Mouse (Mus musculus): Measurements from ENCODE around the gene Csf3. TPM values are rescaled to one million over a fixed set of nuclear protein-coding genes. Genes with fewer than 3 reads are reported as not detected.

Gene Csf3
- polyA plus RNA-seq, 1 experiment from 2014 or later = 0.08 TPM

GRCm38 (mm10) chr11:98752562-98753140, 51.6 kb downstream of the Csf3 start:
- WGBS = 33% methylated on average over 10 of the region's 10 CpGs
- H3K4me1 ChIP-seq (replicated peaks; ENCODE audit: control insufficient read depth, insufficient read depth, low read length) = peaks cover 49% of the 10 kb centered on the region
- no peaks in the 10 kb centered on the region for H3K27me3 ChIP-seq (replicated peaks; ENCODE audit: control insufficient read depth, insufficient read depth, low read length)
- no peak overlapping the region for H3K9ac ChIP-seq (ENCODE audit: low read depth, low read length)
- no peak for ATAC-seq
- peaks cover 27% of the 10 kb centered on the region for H3K36me3 ChIP-seq (ENCODE audit: control insufficient read depth, insufficient read depth)
- no peaks in the 10 kb centered on the region for H3K9me3 ChIP-seq (ENCODE audit: control insufficient read depth)
- TF ChIP-seq CTCF (IDR thresholded peaks at IDR 0.05; ENCODE audit: low read depth) = no peak
- peak overlapping the region; percentile 58 for H3K4me2 ChIP-seq (replicated peaks; ENCODE audit: low read depth)
- H3K4me3 ChIP-seq (ENCODE audit: low read depth, low read length) = no peak overlapping the region
- peak overlapping the region; percentile 94 for H3K27ac ChIP-seq (ENCODE audit: low read depth, low read length)

Other genes with a start within 250 kb of the Csf3 start
- gene Ikzf3, start 155.2 kb upstream of the Csf3 start, polyA plus RNA-seq (2015; fragmentation: Nextera tagmentation; extraction: Ambion mirVana) = 0.20 and 0.24 TPM in 2 replicates
- 3.2 and 4.0 TPM in 2 replicates for gene Zpbp2, start 150.2 kb upstream of the Csf3 start, polyA plus RNA-seq (2015; fragmentation: Nextera tagmentation; extraction: Ambion mirVana)
- 139 and 150 TPM in 2 replicates for gene Ormdl3, start 113.9 kb upstream of the Csf3 start, polyA plus RNA-seq (2015; fragmentation: Nextera tagmentation; extraction: Ambion mirVana)
- gene Lrrc3c, start 103.0 kb upstream of the Csf3 start, polyA plus RNA-seq (2015; fragmentation: Nextera tagmentation; extraction: Ambion mirVana) = not detected in 2 replicates
- gene Gm12355, start 75.6 kb upstream of the Csf3 start, polyA plus RNA-seq (2015; fragmentation: Nextera tagmentation; extraction: Ambion mirVana) = 0.56 and 0.58 TPM in 2 replicates
- not detected in 2 replicates for gene Gsdma3, start 74.9 kb upstream of the Csf3 start, polyA plus RNA-seq (2015; fragmentation: Nextera tagmentation; extraction: Ambion mirVana)
- gene Gsdma2, start 54.5 kb upstream of the Csf3 start, polyA plus RNA-seq (2015; fragmentation: Nextera tagmentation; extraction: Ambion mirVana) = 0.14 and 0.16 TPM in 2 replicates
- 0.38 and 0.42 TPM in 2 replicates for gene Gsdma, start 36.9 kb upstream of the Csf3 start, polyA plus RNA-seq (2015; fragmentation: Nextera tagmentation; extraction: Ambion mirVana)
- 95.5 and 96.2 TPM in 2 replicates for gene Psmd3, start 18.7 kb upstream of the Csf3 start, polyA plus RNA-seq (2015; fragmentation: Nextera tagmentation; extraction: Ambion mirVana)
- 14.7 and 18.5 TPM in 2 replicates for gene Med24, start 28.2 kb downstream of the Csf3 start, polyA plus RNA-seq (2015; fragmentation: Nextera tagmentation; extraction: Ambion mirVana)
- 32.4 and 39.1 TPM in 2 replicates for gene Thra, start 39.4 kb downstream of the Csf3 start, polyA plus RNA-seq (2015; fragmentation: Nextera tagmentation; extraction: Ambion mirVana)
- 4.1 and 5.1 TPM in 2 replicates for gene Nr1d1, start 74.1 kb downstream of the Csf3 start, polyA plus RNA-seq (2015; fragmentation: Nextera tagmentation; extraction: Ambion mirVana)
- 12.6 and 15.1 TPM in 2 replicates for gene Msl1, start 94.3 kb downstream of the Csf3 start, polyA plus RNA-seq (2015; fragmentation: Nextera tagmentation; extraction: Ambion mirVana)
- gene Casc3, start 103.6 kb downstream of the Csf3 start, polyA plus RNA-seq (2015; fragmentation: Nextera tagmentation; extraction: Ambion mirVana) = 10.8 and 12.4 TPM in 2 replicates
- 0.69 and 0.80 TPM in 2 replicates for gene Rapgefl1, start 135.5 kb downstream of the Csf3 start, polyA plus RNA-seq (2015; fragmentation: Nextera tagmentation; extraction: Ambion mirVana)
- gene Wipf2, start 162.4 kb downstream of the Csf3 start, polyA plus RNA-seq (2015; fragmentation: Nextera tagmentation; extraction: Ambion mirVana) = 3.9 and 5.0 TPM in 2 replicates
- gene Cdc6, start 206.5 kb downstream of the Csf3 start, polyA plus RNA-seq (2015; fragmentation: Nextera tagmentation; extraction: Ambion mirVana) = 4.0 and 4.5 TPM in 2 replicates
- gene Rara, start 226.6 kb downstream of the Csf3 start, polyA plus RNA-seq (2015; fragmentation: Nextera tagmentation; extraction: Ambion mirVana) = 22.2 and 22.4 TPM in 2 replicates

Measured in intestine, postnatal 0 days (tissue).